Mouse (Mus musculus): ENCODE measurements around the gene Itm2c.

The Itm2c gene

GRCm38 (mm10) chr1:85899388-85899761, 5.3 kb downstream of the Itm2c start:
- no peak for DNase-seq (ENCODE audit: low spot score)

GRCm38 (mm10) chr1:85900521-85901333, 6.6 kb downstream of the Itm2c start:
- DNase-seq (ENCODE audit: low spot score), result no peak

- DNase-seq (ENCODE audit: low spot score), result no peak
Observed at GRCm38 (mm10) chr1:85901516-85902107, 7.5 kb downstream of the Itm2c start.

- DNase-seq (ENCODE audit: low spot score), result no peak
Observed at GRCm38 (mm10) chr1:85902108-85902561, 8.1 kb downstream of the Itm2c start.

- no peak for DNase-seq (ENCODE audit: low spot score)
Observed at GRCm38 (mm10) chr1:85906892-85907291, 12.8 kb downstream of the Itm2c start.

- no peak for DNase-seq (ENCODE audit: low spot score)
Observed at GRCm38 (mm10) chr1:85908754-85909590, 14.9 kb downstream of the Itm2c start.

GRCm38 (mm10) chr1:85913078-85913755, 19.1 kb downstream of the Itm2c start:
- DNase-seq (ENCODE audit: low spot score), result no peak

GRCm38 (mm10) chr1:85915890-85916289, 21.8 kb downstream of the Itm2c start:
- no peak for DNase-seq (ENCODE audit: low spot score)

- no peak for DNase-seq (ENCODE audit: low spot score)
Observed at GRCm38 (mm10) chr1:85916830-85917450, 22.9 kb downstream of the Itm2c start.

GRCm38 (mm10) chr1:85919621-85920020, 25.5 kb downstream of the Itm2c start:
- no peak for DNase-seq (ENCODE audit: low spot score)

GRCm38 (mm10) chr1:85921725-85922124, 27.6 kb downstream of the Itm2c start:
- DNase-seq (ENCODE audit: low spot score), result no peak

GRCm38 (mm10) chr1:85922127-85922864, 28.2 kb downstream of the Itm2c start:
- DNase-seq (ENCODE audit: low spot score), result no peak

- DNase-seq (ENCODE audit: low spot score), result no peak
Observed at GRCm38 (mm10) chr1:85922865-85923211, 28.8 kb downstream of the Itm2c start.

GRCm38 (mm10) chr1:85925183-85925582, 31.1 kb downstream of the Itm2c start:
- DNase-seq (ENCODE audit: low spot score), result no peak

GRCm38 (mm10) chr1:85928057-85928687, 34.1 kb downstream of the Itm2c start, which contains the start of gene 4933407L21Rik:
Gene 4933407L21Rik, plus strand, starts transcription at chr1:85928483.
- DNase-seq (ENCODE audit: low spot score), result no peak

GRCm38 (mm10) chr1:85928688-85929065, 34.6 kb downstream of the Itm2c start:
- DNase-seq (ENCODE audit: low spot score), result no peak

- DNase-seq (ENCODE audit: low spot score), result no peak
Observed at GRCm38 (mm10) chr1:85929406-85929805, 35.3 kb downstream of the Itm2c start.

- no peak for DNase-seq (ENCODE audit: low spot score)
Observed at GRCm38 (mm10) chr1:85931170-85931569, 37.1 kb downstream of the Itm2c start.

- no peak for DNase-seq (ENCODE audit: low spot score)
Observed at GRCm38 (mm10) chr1:85933226-85933625, 39.1 kb downstream of the Itm2c start.

Data from urinary bladder, postnatal 10 days (tissue).